In genomic region chr1:74351185-74351769, GRCm38 (mm10) we compare ENCODE assay signal across 19 mouse cellular contexts.
"Had no signal": no experiment of that assay in that cellular context is flagged by ENCODE, and none has a peak within 500 bp of the region (broad histone marks: within the 10 kb centered on the region; RNA-seq: fewer than 3 reads in every experiment).

No protein-coding gene starts in this region.

- H3K36me3 ChIP-seq: liver, embryonic 13.5 days had no signal

- H3K9ac ChIP-seq: liver, embryonic 13.5 days; stomach, embryonic 15.5 days had no signal

- H3K27ac ChIP-seq: layer of hippocampus, adult 2 months; left cerebral cortex, adult 2 months; liver, embryonic 13.5 days; stomach, embryonic 15.5 days had no signal

- H3K9me3 ChIP-seq: liver, embryonic 13.5 days; stomach, embryonic 15.5 days had no signal

- H3K4me3 ChIP-seq: layer of hippocampus, adult 2 months; left cerebral cortex, adult 2 months; liver, embryonic 13.5 days; stomach, embryonic 15.5 days had no signal

- H3K4me1 ChIP-seq: liver, embryonic 13.5 days; stomach, embryonic 15.5 days had no signal

- DNase-seq: kidney, adult 9 months; kidney, postnatal 14 days; layer of hippocampus, adult 9-11 months; layer of hippocampus, postnatal 36 days; liver, embryonic 13.5 days; lung, adult 2 months; lung, postnatal 14 days; lung, postnatal 4 days; midbrain, embryonic 14.5 days; retina, postnatal 1 day; right cerebral cortex, postnatal 25 days; spleen, adult 18-20 months; thymus, adult 2 months; thymus, postnatal 14 days; thymus, postnatal 4 days had no signal

- H3K27me3 ChIP-seq: liver, embryonic 13.5 days; stomach, embryonic 15.5 days had no signal

- H3K4me2 ChIP-seq: liver, embryonic 13.5 days; midbrain, embryonic 11.5 days; stomach, embryonic 15.5 days had no signal
